Mouse (Mus musculus) kidney, embryonic 16.5 days (tissue): ENCODE results near the gene Irf2. TPM values are rescaled to one million over a fixed set of nuclear protein-coding genes. Genes with fewer than 3 reads are reported as not detected.

Source experiments
- ATAC-seq: fragments of 200-750 bp; cut with Nextera tagmentation; 2 replicates; pipeline ENCODE4 v1.8.0; 2017; ENCODE audit warnings: moderate TSS enrichment; ENCODE audit not compliant: low FRiP score, low TSS enrichment
- H3K27ac ChIP-seq: fragments of 300-500 bp; sonication (generic); 2 replicates; pipeline ENCODE4 v1.5.1; 2014; ENCODE audit warnings: low read length
- H3K27me3 ChIP-seq: fragments of 300-500 bp; sonication (generic); 2 replicates; pipeline ENCODE4 v1.6.1; 2014; ENCODE audit warnings: low read length, control low read depth, mixed read lengths; ENCODE audit not compliant: insufficient read depth
- H3K36me3 ChIP-seq: fragments of 300-500 bp; sonication (generic); 2 replicates; pipeline ENCODE4 v1.6.1; 2014; ENCODE audit warnings: low read length, control low read depth, mixed read lengths; ENCODE audit not compliant: insufficient read depth
- H3K4me1 ChIP-seq: fragments of 300-500 bp; sonication (generic); 2 replicates; pipeline ENCODE4 v1.6.1; 2014; ENCODE audit warnings: low read length, control low read depth, mixed read lengths; ENCODE audit not compliant: insufficient read depth
- H3K4me2 ChIP-seq: fragments of 300-500 bp; sonication (generic); replicated peaks from 2 replicates; pipeline ENCODE4 v1.6.1; 2014; ENCODE audit warnings: low read depth, low read length
- H3K4me3 ChIP-seq: fragments of 300-500 bp; sonication (generic); 2 replicates; pipeline ENCODE4 v1.5.1; 2014; ENCODE audit warnings: mild to moderate bottlenecking, low read length
- H3K9ac ChIP-seq: fragments of 300-500 bp; sonication (generic); replicated peaks from 2 replicates; pipeline ENCODE4 v1.6.1; 2014; ENCODE audit warnings: low read length
- H3K9me3 ChIP-seq: fragments of 300-500 bp; sonication (generic); 2 replicates; pipeline ENCODE4 v1.6.1; 2016; ENCODE audit warnings: low read length, control low read depth
- WGBS: fragments of 180-500 bp; shearing (Covaris S2); extraction: QIAGEN DNeasy Blood & Tissue Kit; methylation state at CpG from one replicate; pipeline ENCODE4 v1.1.7; 2014; 5-methylcytosine and 5-hydroxymethylcytosine counted together
- polyA plus RNA-seq: library from polyadenylated mRNA; unstranded; fragments of >200 nt; fragmentation: Nextera tagmentation; extraction: Ambion mirVana; gene quantifications from 2 replicates; pipeline ENCODE4 v1.2.1, GENCODE M21; 2015

Gene Irf2
- polyA plus RNA-seq, 1 experiment from 2014 or later = 19.2 TPM

DNA sequence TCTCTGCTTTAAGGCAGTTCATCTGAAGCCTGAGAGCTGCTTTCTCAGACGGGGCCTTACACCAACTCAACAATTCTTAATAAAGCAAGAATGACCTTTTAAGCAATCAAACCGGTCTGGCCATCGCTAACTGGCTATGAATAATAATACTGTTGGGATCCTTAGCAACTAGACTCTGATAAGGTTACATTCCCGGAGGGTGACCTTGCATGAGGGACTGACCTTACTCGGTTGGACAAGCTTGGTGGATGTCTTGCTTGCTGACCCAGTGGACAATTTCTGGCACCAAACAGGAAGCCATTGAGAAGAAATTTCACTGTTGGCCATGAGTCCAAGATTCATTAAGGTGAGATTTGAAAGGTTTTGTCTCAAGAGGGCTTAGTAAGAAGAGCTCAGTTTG, 92.4 kb downstream of the Irf2 start:
- Histone ChIP-seq H3K9ac (no peak overlapping the region), H3K27me3 (no peaks in the 10 kb centered on the region), H3K36me3 (no peaks in the 10 kb centered on the region), H3K4me2 (no peak overlapping the region), H3K27ac (peak overlapping the region; percentile 4; the same call in 1 of the 2 replicates), H3K4me1 (0 out of 2 replicates have a peak, but pooled peaks cover 6% of the 10 kb centered on the region), H3K9me3 (no peaks in the 10 kb centered on the region), H3K4me3 (no peak overlapping the region)
- WGBS = 68% methylated on average over 5 of the region's 5 CpGs
- ATAC-seq = no peak

GRCm38 (mm10) chr8:46832399-46832798, 92.9 kb downstream of the Irf2 start:
- H3K4me1 ChIP-seq = 0 out of 2 replicates have a peak, but pooled peaks cover 6% of the 10 kb centered on the region
- H3K9me3 ChIP-seq = no peaks in the 10 kb centered on the region
- H3K36me3 ChIP-seq = no peaks in the 10 kb centered on the region
- no peak overlapping the region for H3K4me3 ChIP-seq
- H3K4me2 ChIP-seq = no peak overlapping the region
- H3K27me3 ChIP-seq = no peaks in the 10 kb centered on the region
- H3K27ac ChIP-seq = no peak overlapping the region
- WGBS = 80% methylated on average over 3 of the region's 3 CpGs
- ATAC-seq = no peak
- no peak overlapping the region for H3K9ac ChIP-seq

- Histone ChIP-seq H3K4me1 (0 out of 2 replicates have a peak, but pooled peaks cover 6% of the 10 kb centered on the region), H3K9me3 (no peaks in the 10 kb centered on the region), H3K27ac (no peak overlapping the region), H3K4me2 (no peak overlapping the region), H3K9ac (no peak overlapping the region), H3K27me3 (no peaks in the 10 kb centered on the region), H3K36me3 (peaks cover 10% of the 10 kb centered on the region), H3K4me3 (no peak overlapping the region)
- WGBS = 68% methylated on average over 4 of the region's 4 CpGs
- no peak for ATAC-seq
Measured at GRCm38 (mm10) chr8:46833763-46834162, 94.2 kb downstream of the Irf2 start.

DNA sequence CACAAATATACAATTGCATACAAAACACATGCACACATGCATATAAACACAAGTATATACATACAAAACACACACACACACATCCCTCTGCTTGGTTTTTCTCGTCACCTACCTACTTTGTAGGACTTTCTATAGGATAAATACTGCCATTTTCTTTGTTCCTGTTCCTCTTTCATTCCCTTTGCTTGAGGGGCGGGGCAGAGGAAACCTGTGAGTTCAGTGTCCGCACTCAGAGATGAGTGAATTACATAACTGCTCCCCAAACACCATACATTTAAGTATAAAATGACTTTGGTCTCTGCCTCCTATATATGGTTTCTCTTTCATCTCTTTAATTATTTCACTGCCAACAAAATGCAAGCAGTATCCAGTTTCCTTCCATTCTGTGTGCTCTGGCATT, 94.9 kb downstream of the Irf2 start:
- ATAC-seq = no peak
- 0 out of 2 replicates have a peak, but pooled peaks cover under 1% of the 10 kb centered on the region for H3K4me1 ChIP-seq
- H3K9me3 ChIP-seq = no peaks in the 10 kb centered on the region
- H3K9ac ChIP-seq = no peak overlapping the region
- peaks cover 14% of the 10 kb centered on the region for H3K36me3 ChIP-seq
- no peaks in the 10 kb centered on the region for H3K27me3 ChIP-seq
- no peak overlapping the region for H3K4me2 ChIP-seq
- no peak overlapping the region for H3K4me3 ChIP-seq
- 95% methylated on average over 3 of the region's 3 CpGs for WGBS
- H3K27ac ChIP-seq = no peak overlapping the region

DNA sequence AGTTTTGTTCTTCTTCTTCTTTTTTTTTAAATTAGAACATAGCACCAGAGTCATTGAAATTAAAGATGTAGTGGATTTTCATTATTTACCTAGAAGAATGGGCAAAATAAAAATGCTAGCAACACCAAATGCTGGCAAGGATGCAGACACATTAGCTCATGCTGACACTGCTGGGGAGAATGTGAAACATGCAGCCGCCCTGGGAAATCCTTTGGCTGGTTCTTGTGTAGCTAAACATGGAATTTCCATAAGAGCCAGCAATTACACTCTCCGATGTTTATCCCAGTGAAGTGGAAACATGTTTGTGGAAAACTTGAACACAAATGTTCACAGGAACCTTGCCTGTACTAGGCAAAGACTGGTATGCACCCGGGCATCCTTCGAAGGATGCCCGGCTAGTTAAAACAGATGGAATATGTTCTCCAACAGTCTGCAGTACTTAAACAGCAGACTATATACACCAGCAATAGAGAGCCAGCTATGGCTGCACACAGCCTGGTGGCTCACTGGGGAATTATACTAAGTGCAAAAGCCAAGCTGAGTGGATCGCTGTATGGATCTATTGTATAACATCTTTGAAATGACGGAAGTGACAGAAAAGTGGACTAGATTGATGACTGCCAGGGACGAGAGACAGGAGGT, 96.6 kb downstream of the Irf2 start:
- Histone ChIP-seq H3K4me1 (no peaks in the 10 kb centered on the region), H3K9me3 (no peaks in the 10 kb centered on the region), H3K27ac (no peak overlapping the region), H3K27me3 (no peaks in the 10 kb centered on the region), H3K4me3 (no peak overlapping the region), H3K9ac (no peak overlapping the region), H3K36me3 (peaks cover 19% of the 10 kb centered on the region), H3K4me2 (no peak overlapping the region)
- 88% methylated on average over 8 of the region's 8 CpGs for WGBS
- ATAC-seq = no peak

DNA sequence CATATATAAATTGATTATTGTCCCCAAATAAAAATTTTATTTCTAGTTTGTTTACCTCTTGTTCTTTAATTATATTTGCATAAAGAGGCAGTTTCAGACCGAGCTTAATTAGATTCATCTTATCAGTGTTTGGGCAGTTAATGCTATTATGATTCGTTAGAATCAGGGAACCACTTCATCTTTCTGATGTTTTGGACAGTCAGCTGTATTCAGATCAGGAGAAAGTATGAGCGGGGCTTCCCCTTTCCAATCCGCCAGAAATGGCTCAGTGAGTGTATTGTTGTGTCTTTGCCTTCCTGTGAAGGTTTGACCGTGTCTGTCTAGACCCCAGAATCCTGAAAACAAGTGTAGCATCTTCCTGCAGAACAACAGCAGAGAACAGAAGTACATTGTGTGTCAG, 97.4 kb downstream of the Irf2 start:
- no peak for ATAC-seq
- 87% methylated on average over 5 of the region's 5 CpGs for WGBS
- H3K9me3 ChIP-seq = no peaks in the 10 kb centered on the region

DNA sequence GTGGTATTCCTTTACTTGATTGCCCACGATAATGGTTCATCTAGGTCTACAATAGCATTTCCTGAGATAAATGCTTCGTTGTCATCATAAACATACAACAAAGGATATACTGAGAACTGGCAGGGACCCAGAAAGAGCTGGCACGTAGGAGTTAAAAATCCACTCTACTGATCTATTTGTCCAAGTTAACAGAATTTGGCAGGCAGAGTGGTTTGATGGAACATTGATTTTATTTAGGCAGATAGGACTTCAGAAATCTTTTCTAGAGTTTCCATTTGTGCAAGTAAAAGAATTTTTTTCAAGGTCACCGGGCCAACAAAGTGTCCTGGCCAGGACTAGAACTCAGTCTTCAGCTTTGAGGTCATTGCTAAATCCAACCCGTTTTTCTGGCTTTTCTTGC, 98.5 kb downstream of the Irf2 start:
- 78% methylated on average over 5 of the region's 5 CpGs for WGBS

More for the DNA sequence above, 97.4 kb downstream of the Irf2 start:
- no peak overlapping the region for H3K4me2 ChIP-seq
- H3K36me3 ChIP-seq = peaks cover 19% of the 10 kb centered on the region
- no peak overlapping the region for H3K27ac ChIP-seq
- H3K9ac ChIP-seq = no peak overlapping the region
- H3K4me1 ChIP-seq = no peaks in the 10 kb centered on the region
- H3K4me3 ChIP-seq = no peak overlapping the region
- H3K27me3 ChIP-seq = no peaks in the 10 kb centered on the region

DNA sequence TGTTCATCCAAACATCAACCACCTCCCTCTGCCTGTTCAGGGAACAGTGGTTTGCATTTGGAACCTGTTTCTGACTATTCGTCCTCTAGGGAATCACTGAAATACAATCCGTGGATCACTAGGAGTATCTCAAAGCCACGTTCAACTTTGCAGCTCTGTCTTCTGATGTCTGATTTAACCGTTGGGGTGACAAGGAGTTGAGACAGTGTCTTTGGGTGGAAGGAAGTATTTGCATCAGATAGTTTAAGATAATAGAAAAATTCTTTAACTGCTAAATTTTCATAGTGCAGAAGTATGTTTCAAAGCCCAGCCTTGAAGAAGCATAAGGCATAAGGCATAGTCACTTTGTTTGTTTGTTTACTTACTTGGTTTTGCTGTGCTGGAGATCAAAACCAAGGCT, 100.9 kb downstream of the Irf2 start:
- Histone ChIP-seq H3K9me3 (no peaks in the 10 kb centered on the region), H3K27me3 (no peaks in the 10 kb centered on the region), H3K4me1 (peaks cover 19% of the 10 kb centered on the region), H3K4me2 (no peak overlapping the region), H3K27ac (no peak overlapping the region), H3K4me3 (no peak overlapping the region), H3K36me3 (peaks cover 19% of the 10 kb centered on the region), H3K9ac (no peak overlapping the region)
- WGBS = 77% methylated on average over 4 of the region's 4 CpGs
- no peak for ATAC-seq

More for the DNA sequence above, 98.5 kb downstream of the Irf2 start:
- Histone ChIP-seq H3K4me3 (no peak overlapping the region), H3K27ac (no peak overlapping the region), H3K9ac (no peak overlapping the region), H3K4me1 (peaks cover 3% of the 10 kb centered on the region), H3K27me3 (no peaks in the 10 kb centered on the region), H3K9me3 (no peaks in the 10 kb centered on the region), H3K36me3 (peaks cover 19% of the 10 kb centered on the region), H3K4me2 (no peak overlapping the region)
- no peak for ATAC-seq

- no peak overlapping the region for H3K4me2 ChIP-seq
- no peaks in the 10 kb centered on the region for H3K9me3 ChIP-seq
- no peak for ATAC-seq
- peaks cover 23% of the 10 kb centered on the region for H3K36me3 ChIP-seq
- peaks cover 23% of the 10 kb centered on the region for H3K4me1 ChIP-seq
- H3K27me3 ChIP-seq = no peaks in the 10 kb centered on the region
- WGBS = 97% methylated on average over 10 of the region's 10 CpGs
- no peak overlapping the region for H3K9ac ChIP-seq
- H3K27ac ChIP-seq = no peak overlapping the region
- no peak overlapping the region for H3K4me3 ChIP-seq
Measured at GRCm38 (mm10) chr8:46840791-46841190, 101.3 kb downstream of the Irf2 start.

DNA sequence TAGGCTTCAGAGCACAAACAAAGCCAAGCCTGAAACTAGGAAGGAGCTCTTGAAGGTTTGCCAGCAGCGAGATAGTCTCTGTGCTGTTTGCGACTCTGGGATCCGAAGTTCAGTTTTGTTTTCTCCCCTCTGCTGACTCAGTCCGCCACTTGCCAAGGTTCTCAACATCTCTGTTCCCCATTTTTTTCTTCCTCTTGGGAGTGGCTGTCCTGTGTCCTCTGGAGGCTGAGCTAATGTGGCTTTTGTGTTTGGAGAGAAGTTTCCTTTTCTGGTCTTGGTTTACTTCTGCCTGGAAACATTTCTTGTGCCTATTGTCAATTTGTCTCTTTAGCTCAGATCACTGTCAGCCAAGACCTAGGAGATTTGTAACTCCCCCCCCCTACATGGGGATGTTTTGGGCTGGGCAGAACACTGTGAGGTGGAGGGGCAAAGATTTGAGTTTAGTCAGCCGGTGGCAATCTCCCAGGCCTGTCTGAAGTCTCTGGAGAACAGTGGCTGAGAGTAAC, 103.2 kb downstream of the Irf2 start:
- Histone ChIP-seq H3K27ac (peak overlapping the region; percentile 64), H3K36me3 (peaks cover 31% of the 10 kb centered on the region), H3K4me1 (peaks cover 27% of the 10 kb centered on the region), H3K9ac (no peak overlapping the region), H3K4me3 (no peak overlapping the region), H3K27me3 (no peaks in the 10 kb centered on the region), H3K9me3 (no peaks in the 10 kb centered on the region), H3K4me2 (no peak overlapping the region)
- no peak for ATAC-seq
- WGBS = 55% methylated on average over 5 of the region's 5 CpGs
